Mouse (Mus musculus): Measurements from ENCODE around the gene Ptpn11.

GRCm38 (mm10) chr5:121131801-121132200 lies 59.4 kb downstream of the Ptpn11 start:
- no peak for TF ChIP-seq CTCF (IDR thresholded peaks at IDR 0.05; ENCODE audit: low read depth)
- TF ChIP-seq EP300 (IDR thresholded peaks at IDR 0.05; ENCODE audit: low read depth): no peak
